Mouse (Mus musculus): ENCODE results near the gene Bad. TPM values are rescaled to one million over a fixed set of nuclear protein-coding genes. Genes with fewer than 3 reads are reported as not detected.
"Not testable (repeated sequence)": the region's sequence is repeated elsewhere in the genome, so short reads cannot be mapped to it uniquely, and the experiment has no call there.

The Bad gene
- 10 to 100 TPM; 42.9 to 55.0 (median 47.6) TPM for polyA plus RNA-seq (2017; shearing (Covaris generic))

GRCm38 (mm10) chr19:6941372-6942248, at the start of gene Bad:
Gene Bad, plus strand, starts transcription at chr19:6941861.
- ATAC-seq: peak; percentile 71

DNA sequence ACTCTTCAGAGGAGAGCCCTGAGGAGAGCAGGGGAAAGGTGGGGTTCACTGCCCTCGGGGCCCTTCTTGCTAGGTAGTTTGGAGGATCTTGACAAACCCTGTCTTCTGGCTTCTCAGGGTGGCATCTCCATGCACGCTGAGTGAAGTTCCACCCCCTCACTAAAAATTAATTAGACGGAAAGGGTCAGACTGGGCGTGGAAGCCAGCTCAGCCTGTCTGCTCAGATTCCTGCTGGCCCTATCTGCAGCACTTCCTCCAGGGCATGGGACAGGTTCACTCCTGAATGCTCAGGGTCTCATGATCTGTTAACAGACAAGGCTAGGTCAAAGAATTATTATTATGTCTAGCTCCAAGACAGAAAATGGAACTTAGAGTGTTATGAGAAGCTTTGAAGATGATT, 49.1 kb upstream of the Bad start:
- ATAC-seq: no peak

GRCm38 (mm10) chr19:6893731-6894451, 47.8 kb upstream of the Bad start:
- ATAC-seq: no peak

DNA sequence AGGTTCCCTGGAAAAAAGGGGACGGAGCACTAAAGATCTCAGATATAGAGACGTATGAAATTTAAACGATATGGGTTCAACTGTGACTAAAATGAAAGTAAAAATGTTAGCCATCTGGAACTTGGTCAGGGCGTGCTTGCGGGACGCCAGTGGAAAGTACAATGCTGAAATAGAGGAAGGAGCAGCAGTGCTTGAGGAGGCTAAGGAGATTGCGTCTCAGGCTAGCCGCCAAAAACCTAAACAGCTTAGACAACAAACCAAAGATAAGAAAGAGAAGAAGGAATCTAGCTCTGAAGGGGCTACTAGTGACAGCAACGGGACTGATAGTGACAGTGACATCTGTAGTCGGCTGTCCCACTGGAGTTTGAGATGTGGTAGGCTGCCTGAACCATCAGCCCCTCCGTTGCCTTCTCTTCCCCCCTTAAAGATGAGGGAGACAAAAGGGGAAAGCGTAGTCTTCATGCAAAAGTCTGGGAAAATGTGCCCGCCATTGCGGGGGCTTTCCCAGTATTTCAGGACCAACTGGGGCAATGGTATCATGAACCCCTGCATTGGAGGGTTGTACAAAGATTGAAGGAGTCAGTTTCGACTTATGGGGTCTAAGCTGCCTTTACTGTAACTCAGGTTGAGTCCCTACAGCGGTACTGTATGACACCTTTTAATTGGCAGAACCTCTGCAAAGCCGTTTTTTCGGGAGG, 45.9 kb upstream of the Bad start:
- ATAC-seq: not testable (repeated sequence)

DNA sequence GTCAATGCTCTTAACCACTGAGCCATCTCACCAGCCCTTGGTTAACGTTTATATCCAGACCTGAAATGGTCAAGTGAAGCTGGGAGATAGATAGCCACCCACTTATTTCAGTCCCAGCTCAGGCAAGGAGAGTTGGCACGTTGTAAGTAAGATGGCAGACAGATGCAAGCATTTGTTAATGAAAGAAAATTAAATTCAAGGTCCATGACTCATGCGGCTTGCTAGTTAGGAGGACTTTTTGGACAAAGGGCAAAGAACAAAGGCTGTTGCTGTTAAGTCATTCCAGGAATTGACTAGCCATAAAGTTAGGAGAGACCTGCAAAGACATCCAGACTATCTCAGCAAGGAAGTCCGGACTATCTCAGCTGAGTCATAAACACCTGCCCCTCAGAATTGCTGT, 42.0 kb upstream of the Bad start:
- ATAC-seq: no peak

- no peak for ATAC-seq
Observed at GRCm38 (mm10) chr19:6903031-6903430, 38.6 kb upstream of the Bad start.

DNA sequence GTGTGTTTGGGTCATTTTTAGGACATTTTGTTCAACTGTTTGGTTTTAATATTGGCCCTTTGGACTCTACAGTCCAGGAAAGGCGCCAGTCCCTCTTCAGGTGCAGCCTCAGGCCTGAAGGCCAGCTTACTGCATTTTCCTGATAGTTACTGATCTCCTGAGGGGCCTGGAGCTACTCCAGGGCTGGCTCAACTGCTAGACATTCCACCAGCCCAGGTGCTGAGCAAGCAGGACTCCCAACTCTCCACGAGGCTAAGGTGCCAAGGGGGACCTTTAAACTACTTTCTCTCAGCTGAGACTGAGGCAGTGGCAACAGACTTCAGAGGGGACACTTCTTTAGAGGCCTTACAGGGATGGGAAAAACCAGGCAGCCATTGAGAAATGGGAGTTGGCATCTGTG, 36.8 kb upstream of the Bad start:
- ATAC-seq: no peak

GRCm38 (mm10) chr19:6905498-6906159, 36.0 kb upstream of the Bad start:
- ATAC-seq: no peak

GRCm38 (mm10) chr19:6906199-6906598, 35.5 kb upstream of the Bad start:
- ATAC-seq: no peak

- no peak for ATAC-seq
Observed at GRCm38 (mm10) chr19:6907094-6907493, 34.6 kb upstream of the Bad start.

- no peak for ATAC-seq
Observed at GRCm38 (mm10) chr19:6907811-6908540, 33.7 kb upstream of the Bad start.

- ATAC-seq: no peak
Observed at GRCm38 (mm10) chr19:6909021-6909420, 32.6 kb upstream of the Bad start.

DNA sequence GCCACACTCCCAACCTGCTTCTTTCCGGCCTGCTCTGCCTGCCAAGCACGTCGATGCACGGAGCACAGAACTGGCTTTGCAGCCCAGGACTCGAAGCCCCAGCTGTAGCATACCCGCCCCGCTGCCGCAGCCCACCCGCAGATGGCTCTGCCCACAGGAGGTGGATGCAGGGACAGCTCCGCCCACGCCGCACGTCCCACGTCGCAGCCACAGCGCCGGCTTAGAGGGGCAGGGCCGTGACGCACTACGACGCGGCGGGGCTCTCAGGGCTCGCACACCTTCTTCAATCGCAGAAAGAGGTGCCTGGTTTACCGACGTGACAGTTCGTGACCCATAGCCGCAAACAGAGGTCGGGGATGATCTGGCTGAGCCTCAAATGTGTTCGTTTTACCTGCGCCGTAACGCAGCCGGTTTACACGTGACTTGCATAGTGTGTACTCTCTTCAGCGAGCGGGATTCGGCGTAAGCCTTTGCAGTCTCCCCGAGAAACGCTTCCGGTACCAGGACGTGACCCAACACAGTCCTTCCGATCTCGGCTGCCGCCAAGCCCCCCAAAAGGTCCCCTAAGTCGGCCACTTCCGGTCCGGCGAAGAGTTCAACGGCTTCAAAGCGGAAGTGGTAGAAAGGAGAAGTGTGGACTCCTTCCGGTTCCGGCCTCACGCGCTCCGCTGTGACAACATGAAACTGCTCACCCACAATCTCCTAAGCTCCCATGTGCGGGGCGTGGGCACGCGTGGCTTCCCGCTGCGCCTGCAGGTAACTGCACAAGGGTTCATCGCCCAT, 32.0 kb upstream of the Bad start, which contains the start of the genes Trmt112 and Prdx5:
Gene Trmt112 (plus strand): TSS at position 192 of the 783 bp plus-strand sequence.
Gene Prdx5 (minus strand): TSS at position 600 of the 783 bp plus-strand sequence.
- peak; percentile 87 for ATAC-seq

DNA sequence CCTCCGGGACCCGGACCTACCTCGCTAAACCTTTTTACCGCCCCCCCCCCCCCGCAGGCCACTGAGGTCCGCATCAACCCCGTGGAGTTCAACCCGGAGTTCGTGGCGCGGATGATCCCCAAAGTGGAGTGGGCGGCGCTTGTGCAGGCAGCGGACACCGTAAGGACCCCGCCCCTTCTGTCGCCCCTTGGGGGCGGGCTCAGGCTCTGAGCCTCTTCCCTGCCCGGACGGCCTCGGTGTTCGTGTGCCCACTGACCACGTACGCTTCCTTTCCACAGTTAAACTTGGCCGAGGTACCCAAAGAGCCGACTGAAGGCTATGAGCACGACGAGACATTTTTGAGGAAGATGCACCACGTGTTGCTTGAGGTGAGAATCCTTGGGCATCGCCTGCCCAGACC, 31.4 kb upstream of the Bad start:
- ATAC-seq: not testable (repeated sequence)

DNA sequence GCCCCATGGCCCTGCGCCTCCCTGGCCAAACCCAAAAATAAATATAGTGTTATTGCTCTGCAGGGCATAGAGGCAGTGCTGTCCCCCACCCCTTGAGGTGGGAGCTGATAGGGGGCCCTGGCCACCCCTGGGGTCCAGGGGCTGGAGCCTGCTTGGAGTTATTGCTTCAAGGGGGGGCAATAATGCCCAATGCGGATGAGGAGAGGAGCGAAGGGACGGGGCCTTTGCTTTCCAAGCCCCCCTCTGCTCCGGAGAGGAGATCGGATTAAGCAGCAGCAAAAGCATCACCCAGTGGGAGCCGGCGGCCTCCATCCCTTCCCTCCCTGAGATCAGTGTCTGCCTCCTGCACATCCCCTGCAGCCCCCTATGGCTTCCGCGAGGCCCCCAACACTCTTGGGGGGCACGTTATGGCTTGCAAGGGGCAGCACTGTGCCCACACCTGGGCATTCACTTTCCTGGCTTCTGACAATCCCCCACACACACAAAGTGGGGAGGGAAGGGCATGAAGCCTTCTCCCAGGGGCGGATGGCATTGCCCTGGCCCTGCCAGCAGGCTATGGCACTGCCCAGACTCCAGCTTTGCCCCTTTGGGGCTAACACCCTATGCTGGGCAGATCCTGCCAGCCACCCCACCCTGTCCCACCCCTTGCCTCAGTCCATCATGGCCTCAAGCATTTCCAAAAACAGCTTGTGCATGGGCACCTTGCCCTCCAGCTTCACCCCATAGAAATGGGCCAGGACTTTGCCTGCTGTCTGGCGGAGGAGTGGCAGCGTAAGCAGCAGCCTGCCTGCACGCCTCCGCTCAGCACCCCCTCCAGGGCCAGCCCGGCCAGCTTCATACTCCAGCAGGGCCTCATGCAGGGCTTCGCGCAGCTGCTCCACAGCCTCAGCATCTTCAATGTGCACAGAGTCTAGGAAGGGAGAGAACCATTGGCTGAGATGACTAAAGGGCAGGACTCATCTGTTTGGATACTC, 30.3 kb upstream of the Bad start:
- ATAC-seq: no peak

GRCm38 (mm10) chr19:6912205-6912970, 29.3 kb upstream of the Bad start:
- ATAC-seq: no peak

DNA sequence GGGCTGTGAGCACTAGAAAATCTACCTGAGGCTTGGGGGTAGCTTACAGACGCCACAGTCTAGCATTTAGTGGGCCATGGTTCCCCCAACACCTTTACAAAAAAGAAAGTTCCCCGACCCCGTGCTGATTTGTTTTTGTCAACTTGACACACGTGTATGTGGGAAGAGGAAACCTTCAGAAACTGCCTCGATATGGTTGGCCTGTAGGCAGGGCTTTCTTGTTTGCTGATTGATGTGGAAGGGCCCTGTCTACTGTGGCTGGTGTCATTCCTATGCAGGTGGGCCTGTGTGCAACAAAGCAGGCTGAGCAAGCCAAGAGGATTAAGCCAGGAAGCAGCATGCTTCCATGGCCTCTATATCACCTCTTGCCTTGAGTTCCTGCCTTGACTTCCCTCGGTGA, 28.6 kb upstream of the Bad start:
- ATAC-seq: no peak

GRCm38 (mm10) chr19:6913991-6914390, 27.7 kb upstream of the Bad start:
- ATAC-seq: no peak

- ATAC-seq: no peak
Observed at GRCm38 (mm10) chr19:6914540-6914939, 27.1 kb upstream of the Bad start.
